Mouse (Mus musculus): ENCODE results near the gene Lipt1. TPM values are rescaled to one million over a fixed set of nuclear protein-coding genes. Genes with fewer than 3 reads are reported as not detected.
A peak's percentile ranks its signal among the peaks of the same experiment; 100 is the strongest.

Gene Lipt1
- total RNA-seq, 2 experiments from 2014 or later, result 8.9 to 11.4 TPM

GRCm38 (mm10) chr1:37890025-37890652, 18.6 kb downstream of the Lipt1 start, which contains the start of the genes Mitd1 and Mrpl30:
Gene Mitd1, minus strand, starts transcription at chr1:37890411.
Gene Mrpl30, plus strand, starts transcription at chr1:37890477.
- peak; percentile 88 to 91 for DNase-seq
- intact Hi-C loops (cut with DNase I), result loop anchor here (5.0 kb wide), 1 partner anchor 242 kb away; no protein-coding TSS in a partner anchor

GRCm38 (mm10) chr1:37891400-37891799, 19.9 kb downstream of the Lipt1 start:
- DNase-seq, result no peak
- intact Hi-C loops (cut with DNase I), result loop anchor here (5.0 kb wide), 1 partner anchor 241 kb away; no protein-coding TSS in a partner anchor

DNA sequence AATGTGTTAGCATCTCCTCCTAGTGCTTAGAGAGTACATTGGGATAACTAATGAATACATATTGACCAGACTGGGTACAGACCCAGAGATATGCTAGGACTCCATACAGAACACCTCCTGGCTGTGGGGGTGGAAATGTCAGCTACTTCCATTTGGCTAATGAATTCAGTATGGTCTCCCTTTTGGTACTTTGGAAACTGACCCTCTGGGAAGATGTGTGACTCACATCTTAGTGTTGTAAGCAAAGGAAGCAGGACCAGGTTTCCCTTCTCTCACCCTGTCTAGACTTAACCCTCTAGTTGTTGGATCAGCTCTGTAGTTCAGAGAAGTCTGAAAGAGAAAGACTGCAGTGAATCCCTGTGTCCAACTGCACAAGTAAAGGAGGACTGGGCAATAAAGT, 23.1 kb downstream of the Lipt1 start:
- intact Hi-C loops (cut with DNase I), result loop anchor here (5.0 kb wide), 2 partner anchors 98 to 238 kb away; no protein-coding TSS in a partner anchor
- DNase-seq, result no peak

DNA sequence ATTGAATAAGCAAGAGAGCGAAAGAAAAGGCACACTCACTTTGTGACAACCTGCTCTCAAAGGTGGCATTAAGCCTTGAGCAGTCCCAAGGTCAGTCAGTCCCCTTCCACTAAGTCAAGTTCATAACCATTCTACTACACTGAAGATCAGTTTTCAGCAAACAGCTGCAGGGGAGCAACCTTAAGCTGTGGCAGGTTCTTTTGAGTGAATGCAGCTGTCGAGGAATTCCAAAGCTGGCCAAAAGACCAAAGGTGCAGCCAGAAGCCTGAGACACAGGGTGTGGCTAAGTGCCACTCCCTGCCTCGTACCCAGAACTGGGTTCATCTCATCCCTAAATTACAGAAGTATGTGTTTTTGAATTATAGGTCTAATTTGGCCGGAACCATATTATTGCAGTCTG, 28.3 kb downstream of the Lipt1 start:
- intact Hi-C loops (cut with DNase I), result loop anchor here (5.0 to 10.0 kb wide), 2 partner anchors 92 to 885 kb away; no protein-coding TSS in a partner anchor

DNA sequence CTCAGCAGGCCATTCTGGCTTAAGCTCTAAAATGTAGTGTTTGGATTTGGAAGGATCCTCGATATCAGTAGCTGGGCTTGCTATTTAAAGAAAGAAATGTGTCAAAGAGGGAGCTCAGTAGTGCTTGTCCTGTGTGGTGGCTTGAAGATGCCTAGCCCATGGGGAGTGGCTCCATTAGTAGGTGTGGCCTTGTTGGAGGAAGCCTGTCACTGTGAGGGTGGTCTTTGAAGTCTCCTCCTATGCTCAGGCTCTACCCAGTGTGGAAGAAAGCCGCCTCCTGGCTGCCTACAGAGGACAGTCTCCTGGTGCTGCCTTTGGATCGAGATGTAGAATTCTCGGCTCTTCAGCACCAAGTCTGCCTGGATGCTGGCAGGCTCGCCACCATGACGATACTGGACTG, 28.8 kb downstream of the Lipt1 start:
- intact Hi-C loops (cut with DNase I), result loop anchor here (10.0 kb wide), 1 partner anchor 885 kb away; no protein-coding TSS in a partner anchor
- DNase-seq, result no peak

More for the DNA sequence above, 28.3 kb downstream of the Lipt1 start:
- no peak for DNase-seq

DNA sequence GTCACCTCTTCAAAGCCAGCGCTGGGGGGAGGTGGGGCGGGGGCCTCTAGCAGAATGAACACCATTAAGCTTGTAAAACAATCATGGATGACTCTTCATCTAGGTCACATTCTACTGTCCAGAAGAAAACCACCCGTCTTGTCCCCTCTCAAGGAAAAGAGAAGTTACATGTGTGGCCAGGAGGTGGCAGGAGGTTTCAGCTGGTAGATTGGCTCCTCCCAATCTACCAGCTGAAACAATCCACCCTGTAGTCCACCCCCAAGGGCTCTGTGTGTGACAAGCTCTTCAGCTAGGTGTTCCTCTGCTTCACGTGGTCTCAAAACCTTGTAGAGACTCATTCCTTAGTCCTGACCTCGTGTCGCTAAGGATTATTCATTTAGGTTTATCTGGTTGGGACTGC, 31.6 kb downstream of the Lipt1 start:
- DNase-seq, result peak; percentile 7 to 32

DNA sequence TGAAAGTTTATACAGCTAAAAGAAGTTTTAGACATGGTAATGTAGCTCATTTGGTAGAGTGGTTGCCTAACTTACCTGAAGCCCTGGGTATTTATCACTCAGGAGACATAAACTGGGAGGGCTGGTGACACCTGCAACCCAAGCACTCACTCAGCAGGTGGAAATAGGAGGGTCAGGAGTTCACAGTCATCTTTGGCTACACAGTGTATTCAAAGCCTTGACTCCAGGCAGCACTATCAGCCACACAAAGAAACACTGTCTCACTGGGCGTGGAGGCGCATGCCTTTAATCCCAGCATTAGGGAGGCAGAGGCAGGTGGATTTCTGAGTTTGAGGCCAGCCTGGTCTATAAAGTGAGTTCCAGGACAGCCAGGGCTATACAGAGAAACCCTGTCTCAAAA, 41.2 kb downstream of the Lipt1 start:
- intact Hi-C loops (cut with DNase I), result no loop called here
- DNase-seq, result no peak

More for the DNA sequence above, 31.6 kb downstream of the Lipt1 start:
- intact Hi-C loops (cut with DNase I), result loop anchor here (10.0 kb wide), 1 partner anchor 882 kb away; no protein-coding TSS in a partner anchor

DNA sequence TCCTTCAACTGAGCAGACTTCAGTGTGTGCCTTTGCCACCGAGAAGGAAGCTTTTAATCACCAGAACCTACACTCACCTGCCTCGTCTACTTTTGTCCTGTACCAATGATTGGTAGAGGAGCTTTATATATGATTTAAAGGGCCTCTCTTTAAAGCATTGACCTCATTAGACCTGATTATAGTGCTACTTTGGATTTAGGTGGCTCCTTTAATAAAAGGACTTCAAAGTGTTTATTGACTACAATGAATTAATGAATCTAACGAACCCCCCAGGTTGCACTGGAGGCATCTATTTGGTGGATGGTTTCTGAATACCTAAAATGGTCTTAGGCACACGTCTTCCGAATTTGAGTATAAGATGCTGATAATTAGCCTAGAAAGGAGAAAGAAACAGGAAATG, 44.9 kb downstream of the Lipt1 start, which contains the start of gene Lyg2:
Gene Lyg2, minus strand, starts transcription at position 101 of the 400 bp plus-strand sequence.
- no peak for DNase-seq
- intact Hi-C loops (cut with DNase I), result no loop called here

DNA sequence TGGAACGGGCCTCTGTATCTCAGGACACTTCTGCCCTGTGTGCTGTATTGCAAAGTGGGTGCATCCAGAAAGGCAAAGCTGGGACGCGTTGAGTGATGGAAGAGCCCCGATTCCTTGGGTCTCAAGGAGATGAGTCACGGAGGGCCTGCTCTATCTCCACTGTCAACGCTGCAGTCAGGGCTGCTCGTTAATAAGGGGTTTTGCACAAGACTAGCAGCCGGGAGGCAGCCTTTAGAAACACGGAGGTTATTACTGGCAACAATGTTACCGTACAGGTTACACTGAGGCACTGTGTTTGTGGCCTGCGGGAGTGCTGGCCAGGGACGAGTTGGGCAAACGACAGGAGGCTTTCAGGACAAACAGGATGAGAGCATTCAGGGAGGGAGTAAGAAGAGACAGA, 46.1 kb downstream of the Lipt1 start:
- intact Hi-C loops (cut with DNase I), result no loop called here
- DNase-seq, result no peak

- no peak for DNase-seq
- intact Hi-C loops (cut with DNase I), result no loop called here
Observed at GRCm38 (mm10) chr1:37918096-37918495, 46.6 kb downstream of the Lipt1 start.

DNA sequence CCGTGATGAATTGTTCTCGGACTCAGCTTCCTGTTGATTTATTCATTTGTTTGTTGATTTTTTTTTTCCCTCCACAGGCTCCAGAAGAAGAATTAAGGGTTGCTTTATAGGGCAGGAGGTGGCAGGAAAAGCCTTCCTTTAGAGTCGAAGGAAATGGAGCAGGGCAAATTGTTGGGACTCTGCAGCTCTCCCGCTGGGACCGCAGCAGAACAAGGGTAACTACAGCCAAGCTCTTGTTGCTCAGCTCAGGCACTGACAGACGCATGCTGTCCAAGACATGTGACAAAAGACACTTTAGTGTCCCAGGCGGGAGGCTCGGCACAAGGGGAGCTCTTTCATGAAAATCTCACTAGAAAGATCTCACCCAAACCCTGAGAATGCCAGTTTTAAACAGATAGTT, 51.0 kb downstream of the Lipt1 start:
- DNase-seq, result no peak
- intact Hi-C loops (cut with DNase I), result no loop called here

Other genes starting within 250 kb of the Lipt1 start
- 1 to 10 TPM; 1.1 to 1.3 TPM for gene 2010300C02Rik, start 151.7 kb upstream of the Lipt1 start, total RNA-seq (2021)
- gene Tsga10, start 5.3 kb upstream of the Lipt1 start, total RNA-seq (2021), result 1 to 10 TPM; 3.5 to 3.8 TPM
- gene Mitd1, start 18.7 kb downstream of the Lipt1 start, total RNA-seq (2021), result 1 to 10 TPM; 5.0 to 5.6 TPM
- gene Mrpl30, start 18.7 kb downstream of the Lipt1 start, total RNA-seq (2021), result 100 to 1,000 TPM; 311 to 329 TPM
- gene Lyg2, start 44.8 kb downstream of the Lipt1 start, total RNA-seq (2021), result not detected
- gene Lyg1, start 86.0 kb downstream of the Lipt1 start, total RNA-seq (2021), result not detected
- 10 to 100 TPM; 51.4 to 52.1 TPM for gene Txndc9, start 126.2 kb downstream of the Lipt1 start, total RNA-seq (2021)
- 10 to 100 TPM; 31.6 to 36.5 TPM for gene Eif5b, start 126.3 kb downstream of the Lipt1 start, total RNA-seq (2021)